Mouse (Mus musculus) limb, embryonic 15.5 days (tissue): ENCODE measurements at regions not wholly inside any gene's neighbourhood (a gene's known extent, or its start where the extent isn't known, plus 50 kb on each side); places are given as distances from the start of the nearest gene placed in this dataset.

ENCODE experiments used
- ATAC-seq: fragments of 200-750 bp; cut with Nextera tagmentation; 2 replicates; pipeline ENCODE4 v1.8.0; 2017; ENCODE audit warnings: low read depth, moderate TSS enrichment; ENCODE audit not compliant: insufficient number of reproducible peaks, low FRiP score, low TSS enrichment
- H3K27ac ChIP-seq: fragments of 300-500 bp; sonication (generic); 2 replicates; pipeline ENCODE4 v1.5.1; 2015; ENCODE audit warnings: moderate library complexity, mild to moderate bottlenecking, inconsistent platforms
- H3K27me3 ChIP-seq: fragments of 300-500 bp; sonication (generic); 2 replicates; pipeline ENCODE4 v1.6.1; 2015; ENCODE audit warnings: inconsistent platforms
- H3K36me3 ChIP-seq: fragments of 300-500 bp; sonication (generic); 2 replicates; pipeline ENCODE4 v1.6.1; 2015; ENCODE audit warnings: inconsistent platforms
- H3K4me1 ChIP-seq: fragments of 300-500 bp; sonication (generic); 2 replicates; pipeline ENCODE4 v1.6.1; 2015; ENCODE audit warnings: inconsistent platforms
- H3K4me2 ChIP-seq: fragments of 300-500 bp; sonication (generic); 2 replicates; pipeline ENCODE4 v1.6.1; 2015; ENCODE audit warnings: mild to moderate bottlenecking, inconsistent platforms
- H3K4me3 ChIP-seq: fragments of 300-500 bp; sonication (generic); 2 replicates; pipeline ENCODE4 v1.5.1; 2015; ENCODE audit warnings: mild to moderate bottlenecking, inconsistent platforms
- H3K9ac ChIP-seq: fragments of 300-500 bp; sonication (generic); 2 replicates; pipeline ENCODE4 v1.6.1; 2015; ENCODE audit warnings: inconsistent platforms
- H3K9me3 ChIP-seq: fragments of 300-500 bp; sonication (generic); 2 replicates; pipeline ENCODE4 v1.6.1; 2016; ENCODE audit warnings: inconsistent platforms
- WGBS: fragments of 180-500 bp; shearing (Covaris S2); methylation state at CpG from one replicate; pipeline ENCODE4 v1.1.7; 2015; 5-methylcytosine and 5-hydroxymethylcytosine counted together

DNA sequence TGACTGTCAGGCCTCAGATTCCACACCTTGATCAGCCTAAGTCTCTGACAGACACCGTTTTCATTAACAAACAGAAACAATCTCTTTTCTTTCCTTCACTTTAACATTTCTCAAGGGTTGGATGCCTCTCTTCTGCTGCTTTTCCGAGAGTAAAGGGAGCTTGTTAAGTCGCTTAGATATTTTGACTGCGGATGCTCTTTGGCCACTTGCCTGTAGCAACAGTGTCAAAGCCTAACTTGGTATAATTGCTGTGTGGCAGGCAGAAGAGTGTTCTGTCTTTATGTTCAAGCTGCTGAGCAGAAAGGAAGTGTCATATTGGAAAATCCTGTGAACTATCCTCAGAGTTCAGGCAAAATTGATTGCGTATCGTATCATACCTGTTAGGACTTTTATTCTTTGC lies 112.3 kb upstream of the Zeb2 start:
- no peak overlapping the region for H3K9ac ChIP-seq
- WGBS = 63% methylated on average over 6 of the region's 6 CpGs

DNA sequence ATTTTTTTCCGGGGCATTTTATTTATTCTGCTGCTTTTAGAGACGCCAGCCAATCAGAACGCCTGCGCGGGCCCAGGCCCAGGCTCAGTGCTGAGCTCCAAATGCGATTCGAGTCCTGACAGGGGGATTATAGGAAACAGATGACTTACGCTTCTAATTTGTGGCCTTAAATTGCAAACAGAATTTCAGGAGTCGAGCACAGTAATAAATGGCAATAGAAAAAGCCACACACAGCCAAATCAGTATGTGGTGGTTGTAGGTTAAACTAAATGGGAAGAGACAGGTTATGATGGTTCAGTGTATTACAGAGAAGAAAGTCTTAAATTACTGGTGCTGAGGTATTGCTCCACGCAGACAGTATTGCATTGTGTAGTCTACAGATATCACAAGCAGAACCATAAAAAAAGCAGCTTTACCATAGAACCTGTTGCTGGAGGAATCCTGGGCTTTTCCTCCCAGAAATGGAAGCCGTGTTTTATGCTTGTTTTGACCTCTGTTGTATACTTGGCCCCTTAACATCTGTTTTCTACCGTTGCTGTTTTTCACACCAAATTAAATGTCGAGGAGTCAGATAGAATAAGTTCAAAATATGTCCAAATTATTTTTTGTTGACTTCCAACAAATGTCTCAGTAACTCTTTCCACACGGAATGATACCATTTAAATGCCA lies 110.2 kb upstream of the Zeb2 start:
- H3K27me3 ChIP-seq = peaks cover 7% of the 10 kb centered on the region; the same call in 1 of the 2 replicates
- H3K4me1 ChIP-seq = 0 out of 2 replicates have a peak, but pooled peaks cover 5% of the 10 kb centered on the region
- H3K27ac ChIP-seq = no peak overlapping the region
- H3K36me3 ChIP-seq = no peaks in the 10 kb centered on the region
- H3K9me3 ChIP-seq = no peaks in the 10 kb centered on the region
- no peak overlapping the region for H3K4me3 ChIP-seq
- no peak overlapping the region for H3K9ac ChIP-seq
- no peak for ATAC-seq
- WGBS = 16% methylated on average over 14 of the region's 14 CpGs
- no peak overlapping the region for H3K4me2 ChIP-seq

More for the DNA sequence above, 112.3 kb upstream of the Zeb2 start:
- Histone ChIP-seq H3K4me2 (no peak overlapping the region), H3K27me3 (peaks cover 7% of the 10 kb centered on the region; the same call in 1 of the 2 replicates), H3K9me3 (no peaks in the 10 kb centered on the region), H3K27ac (no peak overlapping the region), H3K4me1 (0 out of 2 replicates have a peak, but pooled peaks cover 5% of the 10 kb centered on the region), H3K4me3 (no peak overlapping the region), H3K36me3 (no peaks in the 10 kb centered on the region)
- no peak for ATAC-seq

GRCm38 (mm10) chr2:45226045-45226370 lies 108.8 kb upstream of the Zeb2 start:
- no peak overlapping the region for H3K9ac ChIP-seq
- H3K4me2 ChIP-seq = no peak overlapping the region
- 43% methylated on average over 4 of the region's 4 CpGs for WGBS
- no peak for ATAC-seq
- no peaks in the 10 kb centered on the region for H3K9me3 ChIP-seq
- H3K4me1 ChIP-seq = 0 out of 2 replicates have a peak, but pooled peaks cover 5% of the 10 kb centered on the region
- H3K4me3 ChIP-seq = no peak overlapping the region
- peaks cover 7% of the 10 kb centered on the region; the same call in 1 of the 2 replicates for H3K27me3 ChIP-seq
- no peaks in the 10 kb centered on the region for H3K36me3 ChIP-seq
- H3K27ac ChIP-seq = no peak overlapping the region

DNA sequence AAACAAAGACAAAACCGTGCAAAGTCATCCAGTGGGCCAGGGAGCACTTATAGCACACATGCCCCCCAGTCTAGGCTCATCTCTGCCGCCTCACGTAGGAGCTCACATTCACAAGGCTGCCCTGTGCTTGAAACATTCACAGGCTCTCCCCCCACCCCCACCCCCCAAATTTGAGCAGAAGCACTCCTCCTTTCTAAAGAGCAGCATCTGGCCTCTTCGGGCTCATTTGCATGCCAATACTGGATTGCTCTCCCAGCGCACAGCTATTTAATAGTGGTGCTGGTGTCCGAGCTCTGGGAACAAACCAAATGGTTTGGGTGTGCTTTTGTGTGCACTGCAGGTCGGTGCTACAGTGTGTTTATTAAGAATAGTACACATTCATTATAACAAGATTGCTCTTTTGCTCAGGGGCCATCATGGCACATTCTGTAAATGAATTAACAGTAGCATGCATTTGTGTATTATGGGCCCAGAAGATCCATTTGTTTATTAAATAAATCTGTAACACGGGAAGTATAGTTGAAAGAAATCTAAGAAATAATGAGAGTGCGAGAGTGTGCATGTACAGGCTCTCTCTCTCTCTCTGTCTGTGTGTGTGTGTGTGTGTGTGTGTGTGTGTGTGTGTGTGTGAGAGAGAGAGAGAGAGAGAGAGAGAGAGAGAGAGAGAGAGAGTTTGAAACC lies 108.3 kb upstream of the Zeb2 start:
- Histone ChIP-seq H3K4me3 (no peak overlapping the region), H3K27me3 (peaks cover 5% of the 10 kb centered on the region; the same call in 1 of the 2 replicates), H3K9ac (no peak overlapping the region), H3K4me2 (no peak overlapping the region), H3K9me3 (no peaks in the 10 kb centered on the region), H3K27ac (no peak overlapping the region), H3K36me3 (no peaks in the 10 kb centered on the region), H3K4me1 (0 out of 2 replicates have a peak, but pooled peaks cover 5% of the 10 kb centered on the region)
- no peak for ATAC-seq
- 42% methylated on average over 9 of the region's 9 CpGs for WGBS

- 63% methylated on average over 13 of the region's 13 CpGs for WGBS
- Histone ChIP-seq H3K9ac (no peak overlapping the region), H3K4me3 (no peak overlapping the region), H3K27me3 (no peaks in the 10 kb centered on the region), H3K9me3 (no peaks in the 10 kb centered on the region), H3K27ac (no peak overlapping the region), H3K36me3 (no peaks in the 10 kb centered on the region), H3K4me2 (no peak overlapping the region), H3K4me1 (0 out of 2 replicates have a peak, but pooled peaks cover under 1% of the 10 kb centered on the region)
- ATAC-seq = no peak
Measured at GRCm38 (mm10) chr2:45222213-45222612, 105.0 kb upstream of the Zeb2 start.

- no peaks in the 10 kb centered on the region for H3K36me3 ChIP-seq
- no peak overlapping the region for H3K4me2 ChIP-seq
- H3K9me3 ChIP-seq = no peaks in the 10 kb centered on the region
- H3K4me3 ChIP-seq = no peak overlapping the region
- H3K4me1 ChIP-seq = no peaks in the 10 kb centered on the region
- H3K27ac ChIP-seq = no peak overlapping the region
- ATAC-seq = no peak
- H3K9ac ChIP-seq = no peak overlapping the region
- no peaks in the 10 kb centered on the region for H3K27me3 ChIP-seq
- 57% methylated on average over 5 of the region's 5 CpGs for WGBS
Measured at GRCm38 (mm10) chr2:45219851-45220250, 102.7 kb upstream of the Zeb2 start.

GRCm38 (mm10) chr2:45212833-45213232 lies 95.6 kb upstream of the Zeb2 start:
- H3K4me1 ChIP-seq = no peaks in the 10 kb centered on the region
- H3K36me3 ChIP-seq = no peaks in the 10 kb centered on the region
- no peak overlapping the region for H3K27ac ChIP-seq
- H3K4me2 ChIP-seq = no peak overlapping the region
- H3K9ac ChIP-seq = no peak overlapping the region
- H3K4me3 ChIP-seq = no peak overlapping the region
- ATAC-seq = no peak
- no peaks in the 10 kb centered on the region for H3K9me3 ChIP-seq
- H3K27me3 ChIP-seq = no peaks in the 10 kb centered on the region
- 66% methylated on average over 2 of the region's 2 CpGs for whole genome bisulfite sequencing

GRCm38 (mm10) chr2:45208526-45208925 lies 91.3 kb upstream of the Zeb2 start:
- no peaks in the 10 kb centered on the region for H3K4me1 ChIP-seq
- 90% methylated on average over 6 of the region's 6 CpGs for WGBS
- no peak for ATAC-seq
- H3K27ac ChIP-seq = no peak overlapping the region
- H3K36me3 ChIP-seq = no peaks in the 10 kb centered on the region
- H3K4me2 ChIP-seq = no peak overlapping the region
- no peaks in the 10 kb centered on the region for H3K27me3 ChIP-seq
- H3K4me3 ChIP-seq = no peak overlapping the region
- H3K9ac ChIP-seq = no peak overlapping the region
- no peaks in the 10 kb centered on the region for H3K9me3 ChIP-seq

DNA sequence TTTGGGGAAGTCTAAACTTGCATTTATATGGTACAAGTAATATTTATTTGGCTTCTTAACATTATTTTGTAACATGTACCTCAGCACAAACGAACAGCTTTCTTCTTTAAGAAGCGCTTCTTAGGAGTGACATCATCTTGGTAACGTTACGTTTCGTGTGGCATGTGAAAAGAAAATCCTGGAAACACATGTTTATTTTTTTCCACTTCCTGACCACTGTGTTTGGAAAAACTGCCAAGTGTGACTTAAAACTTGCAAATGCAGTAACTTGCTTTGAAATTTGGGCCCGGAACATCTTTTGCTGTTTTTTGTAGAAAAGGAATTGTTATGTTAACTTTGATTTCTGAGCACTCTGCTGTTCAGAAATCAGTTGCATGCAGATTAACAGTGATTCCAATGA lies 88.6 kb upstream of the Zeb2 start:
- H3K9me3 ChIP-seq = no peaks in the 10 kb centered on the region
- H3K9ac ChIP-seq = no peak overlapping the region
- H3K27me3 ChIP-seq = no peaks in the 10 kb centered on the region
- H3K4me3 ChIP-seq = no peak overlapping the region
- no peaks in the 10 kb centered on the region for H3K4me1 ChIP-seq
- no peak overlapping the region for H3K27ac ChIP-seq
- 27% methylated on average over 6 of the region's 6 CpGs for WGBS
- H3K4me2 ChIP-seq = no peak overlapping the region
- no peak for ATAC-seq
- no peaks in the 10 kb centered on the region for H3K36me3 ChIP-seq

DNA sequence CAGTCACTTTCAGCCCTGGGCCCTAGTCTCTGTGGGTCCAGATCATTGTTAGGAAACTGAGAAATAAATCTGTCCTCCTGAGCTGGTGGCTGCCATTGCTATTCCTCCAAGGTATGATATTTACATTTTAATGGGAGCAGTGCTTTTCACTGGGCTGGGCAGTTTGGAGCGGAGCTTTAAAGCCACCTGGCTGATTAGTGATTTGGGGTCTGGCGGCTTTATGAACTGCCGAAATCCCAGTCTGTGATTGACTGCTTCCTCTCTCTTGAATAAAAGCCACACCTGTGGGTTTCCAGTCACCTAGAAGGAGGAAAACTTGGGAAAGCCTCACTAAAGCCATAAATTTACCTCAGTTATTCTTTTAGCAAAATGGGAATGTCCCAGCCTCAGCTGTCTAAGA lies 88.0 kb upstream of the Zeb2 start:
- 34% methylated on average over 3 of the region's 3 CpGs for WGBS
- Histone ChIP-seq H3K4me3 (no peak overlapping the region), H3K36me3 (no peaks in the 10 kb centered on the region), H3K4me2 (no peak overlapping the region), H3K27me3 (no peaks in the 10 kb centered on the region), H3K27ac (no peak overlapping the region), H3K4me1 (no peaks in the 10 kb centered on the region), H3K9ac (no peak overlapping the region), H3K9me3 (no peaks in the 10 kb centered on the region)
- ATAC-seq = no peak

- no peaks in the 10 kb centered on the region for H3K36me3 ChIP-seq
- WGBS = 43% methylated on average over 13 of the region's 13 CpGs
- no peak overlapping the region for H3K4me2 ChIP-seq
- no peaks in the 10 kb centered on the region for H3K27me3 ChIP-seq
- H3K9ac ChIP-seq = no peak overlapping the region
- H3K9me3 ChIP-seq = no peaks in the 10 kb centered on the region
- 0 out of 2 replicates have a peak, but pooled peaks have one; percentile 30 for ATAC-seq
- H3K27ac ChIP-seq = no peak overlapping the region
- 0 out of 2 replicates have a peak, but pooled peaks cover 2% of the 10 kb centered on the region for H3K4me1 ChIP-seq
- H3K4me3 ChIP-seq = no peak overlapping the region
Measured at GRCm38 (mm10) chr2:45197955-45198631, 80.9 kb upstream of the Zeb2 start.

- H3K4me2 ChIP-seq = no peak overlapping the region
- no peak overlapping the region for H3K9ac ChIP-seq
- H3K4me1 ChIP-seq = 0 out of 2 replicates have a peak, but pooled peaks cover 2% of the 10 kb centered on the region
- ATAC-seq = no peak
- H3K9me3 ChIP-seq = no peaks in the 10 kb centered on the region
- peak overlapping the region; percentile 54 for H3K27ac ChIP-seq
- H3K4me3 ChIP-seq = no peak overlapping the region
- 62% methylated on average over 10 of the region's 10 CpGs for WGBS
- H3K36me3 ChIP-seq = no peaks in the 10 kb centered on the region
- no peaks in the 10 kb centered on the region for H3K27me3 ChIP-seq
Measured at GRCm38 (mm10) chr2:45197342-45197741, 80.1 kb upstream of the Zeb2 start.
